Mouse (Mus musculus): ENCODE measurements at regions not wholly inside any gene's neighbourhood (a gene's known extent, or its start where the extent isn't known, plus 50 kb on each side); places are given as distances from the start of the nearest gene placed in this dataset.
"Not testable (repeated sequence)": the region's sequence is repeated elsewhere in the genome, so short reads cannot be mapped to it uniquely, and the experiment has no call there.

DNA sequence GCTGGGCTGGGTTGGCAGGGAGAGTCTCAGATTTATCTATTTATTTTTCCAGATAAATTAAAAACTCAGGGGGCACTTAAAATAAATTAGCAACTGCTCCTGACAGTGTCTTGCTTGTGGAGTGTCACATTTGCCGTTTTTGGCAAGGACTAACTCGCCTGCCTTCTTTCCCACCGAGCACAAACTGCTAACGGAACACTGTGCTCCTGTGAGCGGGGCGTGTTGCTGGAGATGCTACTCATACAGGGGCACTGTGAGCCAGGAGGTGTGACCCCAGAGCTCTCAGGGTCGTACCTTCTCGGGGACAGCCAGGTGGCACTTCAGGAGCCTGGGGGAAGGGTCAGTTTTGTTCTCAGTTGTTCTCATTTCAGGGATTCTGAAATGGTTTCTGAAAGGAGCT lies 292.6 kb downstream of the Vrk1 start:
- DNase-seq (ENCODE audit: low spot score in 2 of 2), result no peak

GRCm38 (mm10) chr12:106308291-106308955 lies 298.4 kb downstream of the Vrk1 start:
- DNase-seq (ENCODE audit: low spot score in 2 of 2), result no peak

GRCm38 (mm10) chr12:106308956-106309610 lies 299.1 kb downstream of the Vrk1 start:
- no peak for DNase-seq (ENCODE audit: low spot score in 2 of 2)

DNA sequence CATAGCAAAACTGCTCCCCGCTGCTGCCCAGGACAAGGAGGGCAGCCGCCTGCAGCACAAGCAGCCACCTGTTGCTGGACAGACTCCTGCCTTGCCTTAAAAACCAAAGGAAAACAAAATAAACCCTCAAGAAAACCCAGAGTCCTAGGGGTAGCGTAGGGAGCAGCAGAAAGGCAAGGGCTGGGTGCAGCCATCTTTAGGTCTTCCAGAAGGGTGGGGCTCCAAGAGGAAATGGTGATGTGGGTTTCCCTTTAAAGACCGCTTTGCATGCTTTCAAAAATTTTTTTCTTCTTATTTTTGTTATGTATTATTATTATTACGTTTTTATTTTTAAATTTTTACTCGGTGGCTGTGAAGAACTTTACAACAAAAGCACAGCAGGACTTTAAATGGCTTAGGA lies 300.1 kb downstream of the Vrk1 start:
- no peak for DNase-seq (ENCODE audit: low spot score in 2 of 2)

DNA sequence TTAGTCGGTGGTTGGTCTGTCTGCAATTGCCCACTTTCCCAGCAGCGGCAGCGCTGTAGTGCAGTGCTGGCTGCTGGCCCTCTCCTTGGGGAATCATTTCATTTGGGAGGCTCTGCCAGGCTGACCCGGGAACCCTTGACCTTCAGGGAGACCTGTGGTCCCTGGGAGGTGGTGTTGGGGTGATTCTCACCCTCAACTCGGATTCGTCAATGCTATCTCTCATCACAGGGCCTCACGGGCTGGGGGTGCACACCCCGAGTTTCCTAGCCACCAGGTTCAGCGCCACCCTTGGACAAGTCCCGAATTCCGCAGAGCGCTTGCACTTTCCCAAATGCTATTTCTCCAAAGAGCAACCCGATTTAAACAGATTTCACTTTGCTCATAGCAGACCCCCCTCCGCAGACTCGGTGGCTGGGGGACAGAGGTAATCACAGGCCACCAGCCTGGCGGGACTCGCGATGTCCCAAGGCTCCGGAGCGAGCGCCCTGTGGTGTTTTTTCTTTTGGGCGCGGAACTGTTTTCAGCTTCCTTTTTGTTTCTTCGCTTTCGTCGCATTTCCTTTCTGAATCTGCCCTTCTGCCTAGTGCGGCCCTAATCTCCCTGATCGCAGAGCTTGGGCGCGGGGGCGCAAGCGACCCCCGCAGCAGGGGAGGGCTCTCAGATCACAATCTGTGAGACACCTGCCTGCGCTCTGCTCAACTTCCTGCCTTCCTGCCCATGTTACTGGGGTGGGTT lies 300.7 kb downstream of the Vrk1 start:
- no peak for DNase-seq (ENCODE audit: low spot score in 2 of 2)

- DNase-seq (ENCODE audit: low spot score in 2 of 2), result no peak
Observed at GRCm38 (mm10) chr12:106311320-106311825, 301.3 kb downstream of the Vrk1 start.

DNA sequence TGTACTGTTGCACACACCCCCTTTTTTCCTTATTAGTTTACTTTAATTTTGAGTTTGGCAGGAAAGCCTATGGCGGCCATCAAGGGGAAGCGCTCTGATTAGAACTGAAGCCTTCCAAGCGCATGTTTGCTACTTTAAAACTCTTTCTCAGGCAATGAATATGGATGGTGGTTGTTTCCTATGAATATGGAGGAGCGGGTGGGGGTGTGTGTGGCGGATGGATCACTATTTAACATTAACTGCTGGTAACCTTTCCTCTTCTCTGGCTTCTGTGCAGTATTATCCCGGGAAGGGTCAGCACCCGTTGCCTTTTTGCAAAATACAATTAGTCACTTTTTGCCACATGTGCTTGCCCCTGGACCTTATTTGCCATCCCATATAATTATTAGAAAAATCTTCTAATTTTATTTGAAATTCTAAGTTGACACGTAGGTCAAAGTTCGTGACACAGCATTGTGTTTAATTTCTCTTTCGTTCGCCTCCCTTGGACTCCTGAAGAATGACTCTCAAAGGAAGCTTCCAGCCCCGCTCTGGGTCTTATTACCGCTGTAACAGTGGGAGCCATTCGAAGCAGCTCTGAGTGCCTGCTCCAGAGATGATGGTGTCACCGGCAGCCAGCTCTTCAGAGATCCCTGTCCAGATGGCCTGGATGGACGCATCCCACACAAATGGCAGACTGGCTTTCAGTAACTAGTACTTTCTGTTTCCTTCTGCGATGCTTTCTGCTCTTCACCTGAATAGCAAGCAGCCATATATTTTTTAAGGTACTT lies 302.0 kb downstream of the Vrk1 start:
- DNase-seq (ENCODE audit: low spot score in 2 of 2), result no peak

DNA sequence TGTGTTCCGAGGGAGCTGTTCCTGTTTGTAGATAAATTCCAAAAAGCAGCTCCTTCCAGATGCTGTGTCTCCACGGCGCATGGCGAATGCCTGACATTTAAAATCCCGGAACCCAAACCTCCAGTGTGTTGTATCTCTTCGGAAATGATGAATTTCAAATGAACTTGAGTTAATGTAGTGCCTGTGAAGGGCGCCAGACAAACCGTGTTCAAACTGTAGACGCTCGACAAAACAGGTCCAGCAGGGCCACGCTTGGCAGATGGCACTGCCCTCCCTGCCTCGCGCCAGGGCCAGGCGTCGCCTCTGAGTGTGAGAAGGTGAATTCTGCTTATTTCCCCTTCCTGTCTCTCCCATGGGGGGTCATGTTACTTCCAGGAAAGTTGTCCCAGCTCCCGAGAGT lies 307.7 kb downstream of the Vrk1 start:
- no peak for DNase-seq (ENCODE audit: low spot score in 2 of 2)

- no peak for DNase-seq (ENCODE audit: low spot score in 2 of 2)
Observed at GRCm38 (mm10) chr12:106321511-106321910, 311.5 kb downstream of the Vrk1 start.

- no peak for DNase-seq (ENCODE audit: low spot score in 2 of 2)
Observed at GRCm38 (mm10) chr12:106326611-106327010, 316.6 kb downstream of the Vrk1 start.

- no peak for DNase-seq (ENCODE audit: low spot score in 2 of 2)
Observed at GRCm38 (mm10) chr12:106327351-106327750, 317.3 kb downstream of the Vrk1 start.

DNA sequence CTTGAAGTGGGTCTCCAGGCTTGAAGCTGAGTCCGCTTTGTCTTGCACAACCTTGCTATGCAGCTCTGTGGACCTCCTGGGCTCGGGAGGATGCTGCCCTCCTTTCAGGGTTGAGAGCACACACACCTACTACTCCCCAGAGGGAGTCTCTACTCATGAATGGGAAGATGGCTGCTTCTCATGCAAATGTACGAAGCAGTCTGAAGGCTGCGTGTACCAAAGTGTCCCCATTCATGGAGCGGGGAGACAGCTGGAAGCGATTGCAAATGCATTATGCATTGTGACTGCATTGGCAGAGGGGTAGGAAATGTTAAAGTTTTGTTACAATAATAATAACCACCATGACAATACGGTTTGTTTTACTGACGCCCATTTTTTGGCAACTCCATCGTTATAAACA lies 347.8 kb downstream of the Vrk1 start:
- DNase-seq (ENCODE audit: low spot score in 2 of 2), result no peak

GRCm38 (mm10) chr12:106361646-106362045 lies 351.6 kb downstream of the Vrk1 start:
- DNase-seq (ENCODE audit: low spot score in 2 of 2), result not testable (repeated sequence)

DNA sequence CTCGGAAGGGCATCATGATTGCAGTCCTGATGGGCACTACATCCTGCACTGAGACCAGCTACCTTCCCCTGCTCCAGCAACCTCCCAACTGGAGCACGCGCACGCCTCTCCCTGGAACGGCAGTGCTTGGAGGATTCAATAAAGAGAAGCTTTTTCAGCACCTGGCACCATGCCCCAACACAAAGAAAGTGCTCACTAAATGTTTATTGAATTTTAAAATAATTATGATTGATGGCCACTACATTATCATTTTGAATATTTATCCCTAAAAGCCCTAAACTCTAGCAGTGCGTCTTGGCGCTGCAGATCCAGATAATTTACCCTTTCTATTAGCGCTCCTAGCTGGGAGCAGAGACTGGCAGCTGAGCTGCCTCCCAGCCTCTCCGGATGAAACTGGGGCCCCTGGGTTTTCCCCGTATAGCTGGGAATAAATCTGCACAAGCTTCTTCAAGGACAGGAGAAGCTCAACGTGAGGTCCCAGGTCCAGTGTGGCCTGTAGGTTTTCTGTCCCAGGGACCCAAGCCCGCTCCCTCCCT lies 364.9 kb downstream of the Vrk1 start:
- DNase-seq (ENCODE audit: low spot score in 2 of 2), result no peak

GRCm38 (mm10) chr12:106375886-106376285 lies 365.9 kb downstream of the Vrk1 start:
- DNase-seq (ENCODE audit: low spot score in 2 of 2), result no peak

- DNase-seq (ENCODE audit: low spot score in 2 of 2), result no peak
Observed at GRCm38 (mm10) chr12:106376783-106377182, 366.8 kb downstream of the Vrk1 start.

GRCm38 (mm10) chr12:106377281-106377680 lies 367.3 kb downstream of the Vrk1 start:
- DNase-seq (ENCODE audit: low spot score in 2 of 2), result no peak

DNA sequence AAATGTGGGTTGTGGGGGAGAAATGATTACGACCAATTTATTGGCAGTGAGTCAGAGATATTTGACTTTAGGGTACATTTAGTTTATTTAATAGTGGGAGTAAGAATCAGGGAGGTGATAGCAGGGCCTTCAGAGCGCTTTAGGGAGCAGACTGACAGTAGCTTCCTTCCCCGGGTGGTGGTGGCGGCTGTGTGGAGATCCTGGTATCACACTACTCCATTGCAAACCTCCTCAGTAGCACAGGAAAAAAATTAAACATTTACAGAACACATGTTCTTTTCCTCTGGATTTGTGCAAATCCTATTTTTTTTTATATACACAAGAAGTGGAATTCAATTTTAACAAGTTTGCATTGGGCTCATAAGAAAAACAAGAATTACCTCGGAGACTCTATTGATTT lies 367.7 kb downstream of the Vrk1 start:
- DNase-seq (ENCODE audit: low spot score in 2 of 2), result no peak

GRCm38 (mm10) chr12:106378303-106379075 lies 368.5 kb downstream of the Vrk1 start:
- no peak for DNase-seq (ENCODE audit: low spot score in 2 of 2)

GRCm38 (mm10) chr12:106379151-106379594 lies 369.1 kb downstream of the Vrk1 start:
- DNase-seq (ENCODE audit: low spot score in 2 of 2), result no peak

Data from adrenal gland, postnatal 4 days (tissue).